In the genomic region with DNA sequence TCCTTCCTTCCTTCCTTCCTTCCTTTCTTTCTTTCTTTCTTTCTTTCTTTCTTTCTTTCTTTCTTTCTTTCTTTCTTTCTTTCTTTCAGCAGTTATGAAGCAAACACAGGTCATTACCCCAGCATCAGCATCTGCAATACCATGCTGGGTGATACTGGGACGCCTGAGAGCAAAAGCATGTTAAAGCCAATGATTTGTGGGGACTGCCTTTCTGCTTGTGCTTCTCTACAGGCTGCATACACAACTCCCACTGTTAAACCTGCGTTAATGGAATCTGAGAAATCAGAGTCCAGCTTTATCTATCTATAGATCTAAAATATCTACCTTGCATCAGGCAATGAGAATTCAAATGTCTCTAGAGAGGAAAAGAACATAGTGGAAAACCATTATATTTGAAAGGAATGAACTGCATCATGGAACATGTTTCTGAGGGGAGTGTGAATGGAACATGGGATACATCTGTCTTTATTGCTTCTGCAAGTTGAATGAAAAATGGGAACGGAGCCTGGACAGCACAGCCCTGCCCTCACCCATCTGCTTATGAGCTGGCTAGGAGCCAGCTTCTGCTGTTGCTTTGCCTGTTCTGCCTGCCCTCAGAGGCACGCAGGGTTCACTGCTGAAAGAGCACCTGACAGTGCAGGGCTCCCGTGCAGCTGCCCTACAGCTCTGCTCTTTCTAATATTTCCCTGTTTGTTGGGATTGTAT, we compare ENCODE assay signal across 9 mouse cellular contexts.
DNase-seq lines count a peak whose midpoint lies in the region; ATAC-seq lines count a peak whose summit lies in the region.
"Had no signal": no experiment of that assay in that cellular context is flagged by ENCODE, and none has a peak within 500 bp of the region (broad histone marks: within the 10 kb centered on the region; RNA-seq: fewer than 3 reads in every experiment).

No protein-coding gene starts in this region.

- no peaks in the 10 kb centered on the region for H3K36me3 ChIP-seq in embryonic facial prominence, embryonic 11.5 days (replicated peaks; ENCODE audit: control insufficient read depth, insufficient read depth, low read depth, low read length)
- H3K36me3 ChIP-seq in embryonic facial prominence, embryonic 10.5 days (replicated peaks): no peaks in the 10 kb centered on the region
- no peaks in the 10 kb centered on the region for H3K36me3 ChIP-seq in stomach, embryonic 15.5 days

- no peak overlapping the region for H3K27ac ChIP-seq in embryonic facial prominence, embryonic 11.5 days (replicated peaks; ENCODE audit: low read depth, low read length)
- H3K27ac ChIP-seq in embryonic facial prominence, embryonic 10.5 days (replicated peaks): no peak overlapping the region
- no peak overlapping the region for H3K27ac ChIP-seq in stomach, embryonic 15.5 days
- H3K27ac ChIP-seq: liver, embryonic 14.5 days had no signal

- no peaks in the 10 kb centered on the region for H3K27me3 ChIP-seq in embryonic facial prominence, embryonic 11.5 days (ENCODE audit: control insufficient read depth, insufficient read depth, low read length)
- H3K27me3 ChIP-seq in embryonic facial prominence, embryonic 10.5 days (replicated peaks; ENCODE audit: low read depth, poor library complexity, severe bottlenecking): no peaks in the 10 kb centered on the region
- H3K27me3 ChIP-seq in stomach, embryonic 15.5 days (replicated peaks): no peaks in the 10 kb centered on the region

- ATAC-seq in embryonic facial prominence, embryonic 11.5 days (replicated peaks; ENCODE audit: insufficient number of reproducible peaks, low FRiP score, low TSS enrichment, low read depth): 0 out of 2 replicates have a peak, but pooled peaks have one; percentile 39
- peak; percentile 72; the same call in 1 of the 2 replicates for ATAC-seq in stomach, embryonic 15.5 days (ENCODE audit: insufficient read depth, low FRiP score, low read depth)

- H3K4me1 ChIP-seq in embryonic facial prominence, embryonic 11.5 days (ENCODE audit: control insufficient read depth, insufficient read depth, low read length): no peaks in the 10 kb centered on the region
- H3K4me1 ChIP-seq in embryonic facial prominence, embryonic 10.5 days: no peaks in the 10 kb centered on the region
- no peaks in the 10 kb centered on the region for H3K4me1 ChIP-seq in stomach, embryonic 15.5 days

- no peak overlapping the region for H3K4me2 ChIP-seq in embryonic facial prominence, embryonic 11.5 days (ENCODE audit: low read depth, low read length)
- no peak overlapping the region for H3K4me2 ChIP-seq in stomach, embryonic 15.5 days

- H3K9ac ChIP-seq in embryonic facial prominence, embryonic 11.5 days (replicated peaks; ENCODE audit: low read length): no peak overlapping the region
- no peak overlapping the region for H3K9ac ChIP-seq in stomach, embryonic 15.5 days
- H3K9ac ChIP-seq: liver, embryonic 14.5 days had no signal

- H3K4me3 ChIP-seq in embryonic facial prominence, embryonic 11.5 days (ENCODE audit: low read depth, low read length): no peak overlapping the region
- no peak overlapping the region for H3K4me3 ChIP-seq in embryonic facial prominence, embryonic 10.5 days
- no peak overlapping the region for H3K4me3 ChIP-seq in stomach, embryonic 15.5 days (replicated peaks)

- no peaks in the 10 kb centered on the region for H3K9me3 ChIP-seq in embryonic facial prominence, embryonic 11.5 days (replicated peaks; ENCODE audit: control insufficient read depth, low read length)
- no peaks in the 10 kb centered on the region for H3K9me3 ChIP-seq in embryonic facial prominence, embryonic 10.5 days
- no peaks in the 10 kb centered on the region for H3K9me3 ChIP-seq in stomach, embryonic 15.5 days

- DNase-seq in embryonic facial prominence, embryonic 11.5 days (ENCODE audit: low spot score): no peak
- no peak for DNase-seq in embryonic facial prominence, embryonic 10.5 days (ENCODE audit: low spot score)
- DNase-seq in testis, postnatal 10 days (ENCODE audit: low spot score): peak; percentile 38
- DNase-seq in testis, postnatal 14 days (ENCODE audit: low spot score): no peak
- DNase-seq in kidney, postnatal 25 days: peak; percentile 25 to 42
- DNase-seq in thymus, postnatal 25 days: no peak
- no peak for DNase-seq in left cerebral cortex, postnatal 36 days (ENCODE audit: low spot score in 2 of 2)

- 63% methylated on average over 5 of the region's 5 CpGs for WGBS in embryonic facial prominence, embryonic 11.5 days
- WGBS in embryonic facial prominence, embryonic 10.5 days: 65% methylated on average over 5 of the region's 5 CpGs
- 37% methylated on average over 5 of the region's 5 CpGs for WGBS in stomach, embryonic 15.5 days

- intact Hi-C loops in left cerebral cortex, postnatal 36 days (cut with DNase I): no loop called here

Comparison
In these comparisons a context has a peak if more than half of its experiments do, and no peak if none do; other contexts are left out.
1. DNase-seq: peak in testis, postnatal 10 days (single experiment) and kidney, postnatal 25 days (2 of 2); none in embryonic facial prominence, embryonic 11.5 days (single experiment), embryonic facial prominence, embryonic 10.5 days (single experiment), testis, postnatal 14 days (single experiment), thymus, postnatal 25 days (single experiment) and left cerebral cortex, postnatal 36 days (0 of 2).